Mouse (Mus musculus) forebrain, embryonic 10.5 days (tissue): ENCODE data around the gene Olfr165. TPM values are rescaled to one million over a fixed set of nuclear protein-coding genes. Genes with fewer than 3 reads are reported as not detected.
"Not testable (repeated sequence)": the region's sequence is repeated elsewhere in the genome, so short reads cannot be mapped to it uniquely, and the experiment has no call there.

Experiments
- DNase-seq: peaks from one replicate; pipeline ENCODE4 v3.0.0-alpha.2; 2017; ENCODE audit warnings: low spot score; ENCODE audit errors: extremely low spot score
- H3K27ac ChIP-seq: fragments of 300-500 bp; sonication (generic); 2 replicates; pipeline ENCODE4 v1.5.1; 2016; ENCODE audit warnings: mild to moderate bottlenecking
- H3K27me3 ChIP-seq: fragments of 300-500 bp; sonication (generic); 2 replicates; pipeline ENCODE4 v1.6.1; 2016; ENCODE audit warnings: mild to moderate bottlenecking; ENCODE audit not compliant: poor library complexity, severe bottlenecking
- H3K36me3 ChIP-seq: fragments of 300-500 bp; sonication (generic); replicated peaks from 2 replicates; pipeline ENCODE4 v1.6.1; 2016; ENCODE audit warnings: mild to moderate bottlenecking, moderate library complexity
- H3K4me1 ChIP-seq: fragments of 300-500 bp; sonication (generic); 2 replicates; pipeline ENCODE4 v1.6.1; 2016
- H3K4me3 ChIP-seq: fragments of 300-500 bp; sonication (generic); 2 replicates; pipeline ENCODE4 v1.5.1; 2016; ENCODE audit warnings: mild to moderate bottlenecking, moderate library complexity
- H3K9me3 ChIP-seq: fragments of 300-500 bp; sonication (generic); 2 replicates; pipeline ENCODE4 v1.6.1; 2016; ENCODE audit warnings: mild to moderate bottlenecking, moderate library complexity
- WGBS: fragments of 180-500 bp; shearing (Covaris S2); methylation state at CpG from one replicate; pipeline ENCODE4 v1.1.7; 2016; 5-methylcytosine and 5-hydroxymethylcytosine counted together
- polyA plus RNA-seq: library from polyadenylated mRNA; unstranded; fragments of >200 nt; fragmentation: Nextera tagmentation; extraction: Ambion mirVana; gene quantifications from 2 replicates; pipeline ENCODE4 v1.2.1, GENCODE M21; 2016

The Olfr165 gene
- polyA plus RNA-seq: not detected in 2 replicates

DNA sequence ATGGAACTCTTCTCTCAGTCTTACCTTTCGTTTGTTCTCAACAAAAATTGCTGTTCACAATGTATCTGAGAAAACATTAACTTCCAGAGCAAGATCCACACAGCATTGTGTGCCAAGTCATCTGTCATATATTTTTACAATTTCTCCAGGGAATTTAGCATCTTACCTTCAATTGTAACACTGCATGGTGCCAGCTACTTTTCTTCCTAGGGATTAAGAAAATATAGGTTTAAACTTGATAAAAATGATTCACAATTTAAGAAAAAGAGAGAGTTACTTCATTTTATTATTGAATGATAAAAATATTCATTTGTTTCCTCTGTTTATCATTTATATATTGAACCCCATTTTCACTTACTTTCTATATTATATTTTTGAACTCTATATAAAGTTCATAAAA, at the start of gene Olfr165:
Olfr165 (minus strand) TSS at position 101 of the 400 bp plus-strand sequence.
- H3K9me3 ChIP-seq: no peaks in the 10 kb centered on the region
- DNase-seq: no peak
- no peaks in the 10 kb centered on the region for H3K36me3 ChIP-seq
- no peak within 1 kb of the TSS for H3K4me3 ChIP-seq
- no peaks in the 10 kb centered on the region for H3K4me1 ChIP-seq
- no peak within 1 kb of the TSS for H3K27ac ChIP-seq
- WGBS: 66% methylated on average over 1 of the region's 1 CpGs
- H3K27me3 ChIP-seq: no peaks in the 10 kb centered on the region

DNA sequence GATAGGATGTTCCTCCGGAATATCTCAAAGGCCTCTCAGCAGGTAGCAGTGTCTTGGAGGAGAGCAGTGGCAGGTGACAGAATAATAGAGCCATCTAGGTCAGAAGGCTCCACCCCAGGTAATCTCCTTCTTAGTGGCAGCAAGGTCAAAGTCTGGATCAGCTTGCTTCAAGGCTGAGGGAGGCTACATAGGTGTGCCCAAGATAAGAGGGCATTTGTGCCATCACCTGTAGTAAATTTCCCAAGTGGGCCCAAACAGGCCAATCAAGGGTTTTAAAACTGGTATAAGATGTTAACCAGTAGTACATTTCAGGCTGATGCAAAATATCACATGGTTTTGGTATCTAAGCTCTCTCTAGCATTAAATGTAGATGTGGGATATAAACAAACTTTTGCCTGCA, 41.4 kb upstream of the Olfr165 start:
- no peak for DNase-seq
- Histone ChIP-seq H3K4me1 (no peaks in the 10 kb centered on the region), H3K27me3 (no peaks in the 10 kb centered on the region), H3K9me3 (peaks cover 5% of the 10 kb centered on the region; the same call in 1 of the 2 replicates), H3K27ac (no peak overlapping the region), H3K4me3 (no peak overlapping the region), H3K36me3 (no peaks in the 10 kb centered on the region)
- WGBS: 100% methylated on average over 1 of the region's 1 CpGs

GRCm38 (mm10) chr16:19458741-19459140, 35.8 kb upstream of the Olfr165 start:
- not testable (repeated sequence) for H3K27me3 ChIP-seq, H3K4me1 ChIP-seq, H3K36me3 ChIP-seq, H3K9me3 ChIP-seq, H3K27ac ChIP-seq, DNase-seq, H3K4me3 ChIP-seq
- WGBS: 82% methylated on average over 4 of the region's 4 CpGs

GRCm38 (mm10) chr16:19387984-19388383, 35.0 kb downstream of the Olfr165 start:
- no peak for DNase-seq
- peaks cover 8% of the 10 kb centered on the region for H3K9me3 ChIP-seq
- H3K4me1 ChIP-seq: no peaks in the 10 kb centered on the region
- WGBS: 56% methylated on average over 3 of the region's 3 CpGs
- no peak overlapping the region for H3K27ac ChIP-seq
- H3K4me3 ChIP-seq: no peak overlapping the region
- no peaks in the 10 kb centered on the region for H3K36me3 ChIP-seq
- no peaks in the 10 kb centered on the region for H3K27me3 ChIP-seq

Other genes with a start within 250 kb of the Olfr165 start
- not detected in 2 replicates for gene Olfr164, start 109.1 kb downstream of the Olfr165 start, polyA plus RNA-seq
- gene Olfr166, start 60.6 kb upstream of the Olfr165 start, polyA plus RNA-seq: not detected in 2 replicates
- gene Olfr167, start 99.1 kb upstream of the Olfr165 start, polyA plus RNA-seq: not detected in 2 replicates
- not detected in 2 replicates for gene Olfr168, start 112.4 kb upstream of the Olfr165 start, polyA plus RNA-seq
- gene Olfr169, start 148.7 kb upstream of the Olfr165 start, polyA plus RNA-seq: not detected in 2 replicates
- gene Olfr170, start 188.7 kb upstream of the Olfr165 start, polyA plus RNA-seq: not detected in 2 replicates
- not detected in 2 replicates for gene Olfr171, start 206.8 kb upstream of the Olfr165 start, polyA plus RNA-seq